Mouse (Mus musculus): ENCODE data around the gene Pnmal1. TPM values are rescaled to one million over a fixed set of nuclear protein-coding genes. Genes with fewer than 3 reads are reported as not detected.

Gene Pnmal1
- total RNA-seq, 2 experiments from 2014 or later: 59.8 to 62.2 TPM

DNA sequence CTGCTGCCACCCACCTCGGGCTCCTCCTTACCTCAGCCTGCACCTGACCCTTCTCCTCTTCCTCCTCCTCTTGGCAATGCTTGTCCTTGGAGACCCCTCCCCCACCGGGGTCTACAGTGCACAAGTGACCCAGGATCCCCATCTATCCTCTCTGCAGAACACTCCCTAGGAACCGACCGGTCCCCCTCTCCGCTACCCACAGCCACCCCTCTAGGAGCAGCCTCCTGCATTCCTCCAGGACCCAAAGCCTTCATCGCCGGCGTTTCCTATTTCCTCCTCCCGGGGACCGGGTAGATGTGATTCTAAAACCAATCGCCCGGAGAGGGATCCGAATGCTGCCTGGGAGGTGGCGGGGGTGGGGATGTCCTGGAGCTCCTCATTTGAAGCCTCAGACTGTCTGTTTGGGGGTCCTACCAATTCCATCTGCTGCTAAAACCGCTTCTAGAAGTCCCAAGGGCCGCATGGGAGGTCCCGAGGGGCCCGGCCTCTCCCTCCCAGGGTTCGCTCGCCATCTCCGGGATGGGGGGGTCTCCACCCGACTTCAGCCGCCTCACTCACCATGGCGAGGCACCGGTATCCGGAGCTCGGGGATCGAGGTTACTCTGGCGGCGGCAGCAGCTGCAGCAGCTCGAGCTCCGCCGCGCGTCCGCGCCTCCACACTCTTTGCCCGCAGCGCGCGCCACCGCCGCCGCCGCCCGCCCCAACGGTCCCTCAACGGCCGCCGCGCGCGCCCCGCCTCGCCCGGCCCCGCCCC, 36.0 kb upstream of the Pnmal1 start:
- peak; percentile 53 to 64 for DNase-seq (ENCODE audit: low spot score in 2 of 2)

DNA sequence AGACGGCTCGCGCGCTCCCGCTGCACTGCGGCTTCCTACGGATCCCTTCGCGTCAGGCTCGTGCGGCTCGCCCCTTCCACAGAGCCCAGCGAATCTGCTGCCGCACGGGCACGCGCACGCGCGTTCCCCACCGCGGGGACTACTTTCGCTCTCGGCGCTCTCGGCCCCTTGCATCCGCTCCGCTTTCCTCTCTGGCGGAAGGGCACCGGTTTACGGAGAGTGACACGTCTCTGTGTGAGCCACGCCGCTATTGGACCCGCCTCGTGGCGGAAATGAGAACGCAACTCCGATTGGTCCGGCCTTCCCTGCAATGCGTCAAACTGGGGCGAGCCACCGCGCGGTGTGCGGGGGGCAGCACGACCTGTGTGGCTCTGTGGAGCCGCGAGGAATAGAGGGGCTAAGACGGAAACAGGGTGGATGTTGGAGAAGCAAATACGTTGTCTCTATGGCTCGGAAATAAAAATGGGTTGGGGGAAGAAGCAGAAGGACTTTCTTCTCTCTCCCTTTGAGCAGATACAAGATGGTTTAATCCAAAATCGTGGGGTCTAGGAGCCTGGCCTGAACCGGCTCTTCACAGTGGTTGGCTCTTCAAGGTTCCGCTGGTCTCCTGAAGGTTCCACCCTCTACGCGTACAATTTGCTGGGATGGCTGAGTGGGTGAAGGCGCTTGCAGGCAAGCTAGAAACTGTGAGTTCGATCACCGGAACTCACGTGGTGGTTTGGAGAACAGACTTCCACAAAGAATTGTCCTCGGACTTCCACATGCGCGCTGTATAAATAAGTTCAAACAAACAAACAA, 35.2 kb upstream of the Pnmal1 start, which contains the start of gene Calm3:
Gene Calm3, minus strand, starts transcription at position 78 of the 798 bp plus-strand sequence.
- peak; percentile 100 for DNase-seq (ENCODE audit: low spot score in 2 of 2)

DNA sequence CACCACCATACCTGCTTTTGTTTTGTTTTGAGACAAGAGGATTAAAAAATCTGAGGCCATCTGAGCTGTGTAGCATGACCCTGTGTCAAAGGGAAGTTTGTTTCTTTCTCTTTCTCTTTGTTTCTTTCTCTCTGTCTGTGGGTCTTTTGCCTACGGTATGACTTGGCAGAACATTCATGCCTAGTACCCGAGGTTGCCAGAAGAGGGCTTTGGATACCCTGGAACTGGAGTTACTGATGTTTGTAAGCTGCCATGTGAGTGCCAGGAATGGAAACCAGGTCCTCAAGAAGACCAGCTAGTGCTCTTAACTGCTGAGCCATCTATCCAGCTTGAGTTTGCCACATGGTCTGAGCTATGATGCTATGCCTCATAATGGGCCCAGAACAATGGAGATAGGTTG, 31.1 kb upstream of the Pnmal1 start:
- no peak for DNase-seq (ENCODE audit: low spot score in 2 of 2)

DNA sequence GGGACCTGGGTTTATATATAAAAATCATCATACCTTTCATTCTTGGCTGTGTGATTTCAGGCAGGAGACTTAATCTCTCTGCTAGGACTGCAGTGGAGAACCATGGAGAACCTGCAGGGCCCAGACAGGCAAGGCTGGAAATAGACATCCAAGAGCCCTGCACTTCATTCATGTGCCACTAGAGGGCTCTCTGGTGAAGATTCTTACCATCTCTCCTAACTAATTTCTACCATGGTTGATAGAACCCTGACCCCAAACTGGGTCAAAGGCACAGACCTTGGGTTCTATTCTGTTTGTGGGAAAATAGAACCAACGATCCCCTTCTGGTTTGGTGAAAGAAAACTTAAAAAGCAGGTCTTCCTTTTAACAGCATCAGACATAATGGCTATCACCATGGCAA, 28.6 kb upstream of the Pnmal1 start:
- DNase-seq (ENCODE audit: low spot score in 2 of 2): peak; percentile 80 to 83

DNA sequence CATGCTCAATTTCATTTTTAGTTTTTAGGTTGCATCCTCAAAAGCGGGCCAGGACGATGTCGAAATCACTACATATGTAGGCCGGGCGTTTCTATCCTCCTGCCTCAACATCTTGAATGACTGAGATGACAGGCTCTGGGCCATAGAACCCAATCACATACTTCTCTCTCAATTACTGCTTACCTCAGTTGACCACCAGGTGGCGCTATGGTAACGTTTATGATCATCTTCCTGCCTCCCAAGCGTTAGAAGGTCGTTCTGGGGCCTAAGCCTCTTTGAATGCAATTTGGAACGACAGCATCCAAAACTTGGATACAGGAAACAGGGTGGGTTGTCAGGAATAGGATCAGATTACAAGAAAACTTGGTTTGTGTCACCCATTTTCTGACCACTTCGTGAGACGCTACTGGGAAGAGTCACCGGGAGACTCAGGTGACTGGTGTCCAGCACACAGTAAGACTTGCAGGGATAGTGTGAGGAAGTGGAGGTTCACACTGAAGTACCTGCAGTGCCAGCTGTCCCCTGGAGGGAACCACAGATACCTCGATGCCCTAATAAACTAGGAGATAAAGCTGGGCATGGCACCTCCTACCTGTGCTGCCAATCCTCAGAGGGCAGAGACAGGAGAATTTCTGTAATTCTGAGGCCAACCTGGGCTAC, 27.4 kb upstream of the Pnmal1 start:
- DNase-seq (ENCODE audit: low spot score in 2 of 2): peak; percentile 94 to 95

DNA sequence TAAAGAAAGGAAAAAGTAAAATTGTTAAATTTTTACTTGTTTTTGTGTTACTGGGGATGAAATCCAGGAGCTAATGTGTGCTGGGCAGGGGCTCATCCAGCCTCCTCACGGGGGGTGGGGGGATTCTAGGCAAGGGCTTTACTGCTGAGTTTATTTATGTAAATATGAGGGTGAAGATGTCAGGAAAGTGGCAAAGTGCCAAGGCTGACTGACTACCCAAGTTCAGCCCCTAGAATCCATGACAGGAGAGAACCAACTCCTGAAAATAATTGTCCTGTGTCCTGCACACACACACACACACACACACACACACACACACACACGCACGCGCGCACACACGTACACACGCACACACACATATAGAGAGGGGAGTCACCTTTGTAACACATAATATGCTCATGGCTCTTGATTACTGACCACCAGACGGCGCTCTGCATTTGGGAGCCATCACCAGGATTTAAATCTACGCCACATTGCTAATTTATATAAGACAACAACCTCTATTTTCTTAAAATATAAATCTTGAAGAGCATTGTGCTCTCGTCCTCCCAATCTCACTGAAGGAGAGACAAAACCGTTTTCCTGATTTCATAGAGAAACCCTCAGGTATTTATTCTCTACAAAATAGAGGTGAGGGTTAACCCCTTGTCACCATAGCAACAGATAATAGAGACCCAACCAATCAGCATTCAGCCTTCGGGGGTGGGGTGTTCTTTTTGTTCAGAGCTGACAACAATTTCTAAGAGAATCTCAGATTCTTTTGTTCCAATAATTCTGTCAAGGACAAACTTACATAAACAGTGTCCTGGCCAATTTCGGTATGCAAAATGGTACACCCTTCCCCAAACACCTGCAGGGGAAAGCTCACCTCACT, 26.5 kb upstream of the Pnmal1 start:
- peak; percentile 69 to 74 for DNase-seq (ENCODE audit: low spot score in 2 of 2)

DNA sequence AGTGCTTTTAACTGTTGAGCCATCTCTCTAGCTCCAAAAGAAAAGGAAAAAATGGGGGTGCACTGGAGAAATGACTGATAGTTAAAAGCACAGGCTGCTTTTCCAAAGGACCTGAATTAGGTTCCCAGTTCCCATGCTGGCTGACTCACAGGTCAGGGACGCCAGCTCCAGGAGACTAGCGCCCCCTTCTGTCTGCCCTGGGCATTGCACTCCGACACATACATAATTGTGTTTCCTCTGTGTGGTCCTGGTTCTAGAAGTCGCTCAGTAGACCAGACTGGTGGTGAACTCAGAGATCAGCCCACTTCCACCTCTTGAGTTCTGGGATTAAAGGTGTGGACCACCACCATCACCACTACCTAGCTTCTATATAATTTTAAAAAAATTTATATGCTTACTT, 22.2 kb upstream of the Pnmal1 start:
- DNase-seq (ENCODE audit: low spot score in 2 of 2): peak in 1 of 2 experiments; percentile 50

DNA sequence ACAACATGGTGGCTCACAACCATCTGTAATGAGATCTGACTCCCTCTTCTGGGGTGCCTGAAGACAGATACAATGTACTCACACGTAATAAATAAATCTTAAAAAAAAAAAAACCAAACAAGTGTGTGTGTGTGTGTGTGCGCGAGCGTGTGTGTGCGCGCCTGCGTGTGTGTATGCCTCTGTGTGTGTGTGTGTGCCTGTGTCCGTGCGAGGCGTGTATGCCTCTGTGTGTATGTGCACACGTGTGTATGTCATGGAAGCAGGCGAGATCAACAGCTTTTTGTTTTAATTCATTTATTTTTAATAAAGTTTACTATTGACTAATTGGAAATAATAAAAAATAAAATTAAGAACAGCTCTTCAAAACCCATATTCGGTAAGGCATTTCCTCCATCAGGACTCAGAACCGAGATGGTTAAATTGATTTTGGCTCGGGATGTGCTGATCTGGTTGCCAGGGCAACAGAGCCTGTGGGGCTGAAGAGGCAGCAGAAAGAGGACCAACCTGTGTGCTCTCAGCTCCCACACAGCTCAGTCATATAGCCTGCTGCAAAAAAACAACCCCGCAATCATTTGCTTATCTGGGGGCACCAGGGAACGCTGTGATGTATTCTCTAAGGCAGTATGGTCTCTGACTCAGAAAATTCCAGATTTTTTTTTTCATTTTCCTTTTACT, 21.2 kb upstream of the Pnmal1 start:
- peak in 1 of 2 experiments; percentile 71 for DNase-seq (ENCODE audit: low spot score in 2 of 2)

DNA sequence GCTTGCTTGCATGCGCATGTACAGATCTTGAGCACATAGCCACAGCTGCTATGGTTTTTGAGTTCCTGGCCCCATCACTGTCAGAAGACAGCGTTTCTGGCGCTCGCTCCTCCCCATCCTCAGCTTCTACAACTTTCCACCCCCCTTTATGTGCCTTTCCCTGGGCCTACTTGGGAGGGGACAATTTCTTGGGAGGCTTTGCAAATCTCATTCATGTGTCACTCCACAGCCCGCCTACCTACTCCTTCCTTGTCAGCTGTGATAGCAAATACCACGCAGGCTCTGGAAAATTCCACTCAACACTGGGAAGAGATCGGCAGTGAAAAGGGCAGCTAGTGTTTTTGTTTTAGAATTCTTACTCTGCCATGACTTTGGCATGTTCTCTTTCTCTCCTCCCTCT, 19.2 kb upstream of the Pnmal1 start:
- peak in 1 of 2 experiments; percentile 39 for DNase-seq (ENCODE audit: low spot score in 2 of 2)

DNA sequence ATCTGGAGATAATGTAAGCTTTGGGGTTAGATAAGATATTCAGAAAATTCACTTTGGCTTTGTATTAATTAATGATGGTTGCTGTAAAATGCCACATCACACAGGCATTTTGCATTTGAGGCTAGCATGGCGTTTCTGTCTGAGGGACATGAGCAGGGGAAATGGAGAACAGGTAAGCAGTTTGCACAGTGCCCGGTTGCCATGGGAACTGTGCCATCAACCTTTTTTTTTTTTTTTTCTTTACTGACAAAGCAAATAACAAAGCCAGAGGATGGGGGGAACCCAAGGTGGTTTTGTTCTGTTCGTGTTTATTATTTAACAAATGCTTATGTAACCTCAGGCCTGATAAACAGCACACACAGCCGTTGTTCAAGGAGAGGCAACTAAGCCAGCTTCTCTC, 16.6 kb upstream of the Pnmal1 start:
- no peak for DNase-seq (ENCODE audit: low spot score in 2 of 2)

DNA sequence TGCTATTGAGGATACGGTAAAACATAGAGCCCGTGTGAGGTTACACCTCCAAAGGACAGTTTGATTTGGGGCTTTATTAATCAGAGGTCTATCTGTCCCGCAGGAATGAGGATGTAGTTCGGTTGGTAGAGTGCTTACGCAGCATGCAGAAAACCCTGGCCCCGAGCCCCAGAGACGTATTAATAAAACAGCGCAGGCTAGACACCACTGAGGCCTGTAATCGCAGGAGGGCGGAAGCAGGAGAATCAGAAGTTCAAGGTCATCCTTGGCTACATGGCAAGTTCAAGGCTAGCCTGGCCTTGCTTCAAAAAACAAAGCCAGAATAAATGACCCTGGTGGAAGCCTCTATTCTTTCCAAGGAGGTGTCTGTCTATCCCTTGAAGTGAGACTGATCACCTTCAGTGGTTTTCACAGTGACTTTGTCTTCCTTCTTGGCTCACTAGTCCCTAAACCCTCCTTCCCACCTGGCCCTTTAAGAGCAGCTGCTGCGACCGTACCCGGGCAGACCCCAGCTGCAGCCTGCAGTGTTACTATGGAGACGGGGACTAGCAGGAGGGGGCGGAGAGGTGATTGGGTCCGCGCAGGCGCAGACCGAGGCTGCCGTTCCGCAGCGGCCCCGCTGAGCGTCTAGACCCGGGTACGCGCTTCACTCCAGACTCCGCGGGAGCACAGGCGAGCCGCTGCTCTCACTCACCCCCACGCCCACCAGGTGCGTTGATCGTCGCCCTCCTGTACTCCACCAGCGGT, 15.2 kb upstream of the Pnmal1 start, which contains the start of gene Pnmal2:
Gene Pnmal2, plus strand, starts transcription at position 622 of the 747 bp plus-strand sequence.
- DNase-seq (ENCODE audit: low spot score in 2 of 2): peak; percentile 89 to 93

DNA sequence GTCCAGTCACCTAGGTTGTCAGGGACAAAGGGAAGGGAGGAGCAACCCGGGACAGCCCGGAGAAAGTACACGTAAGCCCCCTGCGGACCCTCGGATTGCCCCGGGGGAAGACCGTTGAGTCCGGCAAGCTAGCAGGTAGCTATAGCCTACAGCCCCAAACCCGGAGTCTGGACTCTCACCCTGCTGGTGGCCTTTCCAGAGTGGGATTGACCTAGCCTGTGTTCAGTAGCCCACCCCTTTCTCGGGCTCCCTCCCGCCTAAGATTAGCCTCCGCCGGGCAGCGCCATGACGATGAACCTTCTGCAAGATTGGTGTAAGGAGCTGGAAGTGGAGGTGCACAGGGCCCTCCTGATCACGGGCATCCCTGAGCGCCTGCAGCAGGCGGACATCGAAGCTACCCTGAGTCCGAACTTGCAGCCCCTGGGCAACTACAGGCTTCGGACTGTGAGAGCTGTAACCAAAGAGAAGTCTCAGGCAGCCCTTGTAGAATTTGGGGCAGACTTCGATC, 14.6 kb upstream of the Pnmal1 start:
- DNase-seq (ENCODE audit: low spot score in 2 of 2): peak in 1 of 2 experiments; percentile 57

DNA sequence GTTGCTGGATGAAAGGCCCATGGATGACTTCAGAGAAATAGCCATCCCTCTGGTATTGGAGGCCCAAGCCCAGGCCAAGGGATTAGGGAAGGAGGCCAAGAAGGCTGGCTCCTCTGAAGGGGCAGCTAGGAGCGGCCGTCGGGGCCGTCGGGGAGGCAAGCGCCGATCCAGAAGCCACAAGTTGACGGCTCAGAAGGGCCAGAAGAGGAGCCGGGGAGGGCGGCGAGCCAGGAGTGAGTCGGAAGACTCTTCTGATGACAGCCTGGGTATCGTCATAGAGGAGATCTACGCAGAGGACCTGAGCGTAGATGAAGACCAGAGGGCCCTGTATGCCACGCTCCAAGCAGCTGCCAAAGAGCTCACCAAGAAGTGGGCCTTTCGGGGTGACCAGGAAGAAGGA, 14.1 kb upstream of the Pnmal1 start:
- DNase-seq (ENCODE audit: low spot score in 2 of 2): peak in 1 of 2 experiments; percentile 58

DNA sequence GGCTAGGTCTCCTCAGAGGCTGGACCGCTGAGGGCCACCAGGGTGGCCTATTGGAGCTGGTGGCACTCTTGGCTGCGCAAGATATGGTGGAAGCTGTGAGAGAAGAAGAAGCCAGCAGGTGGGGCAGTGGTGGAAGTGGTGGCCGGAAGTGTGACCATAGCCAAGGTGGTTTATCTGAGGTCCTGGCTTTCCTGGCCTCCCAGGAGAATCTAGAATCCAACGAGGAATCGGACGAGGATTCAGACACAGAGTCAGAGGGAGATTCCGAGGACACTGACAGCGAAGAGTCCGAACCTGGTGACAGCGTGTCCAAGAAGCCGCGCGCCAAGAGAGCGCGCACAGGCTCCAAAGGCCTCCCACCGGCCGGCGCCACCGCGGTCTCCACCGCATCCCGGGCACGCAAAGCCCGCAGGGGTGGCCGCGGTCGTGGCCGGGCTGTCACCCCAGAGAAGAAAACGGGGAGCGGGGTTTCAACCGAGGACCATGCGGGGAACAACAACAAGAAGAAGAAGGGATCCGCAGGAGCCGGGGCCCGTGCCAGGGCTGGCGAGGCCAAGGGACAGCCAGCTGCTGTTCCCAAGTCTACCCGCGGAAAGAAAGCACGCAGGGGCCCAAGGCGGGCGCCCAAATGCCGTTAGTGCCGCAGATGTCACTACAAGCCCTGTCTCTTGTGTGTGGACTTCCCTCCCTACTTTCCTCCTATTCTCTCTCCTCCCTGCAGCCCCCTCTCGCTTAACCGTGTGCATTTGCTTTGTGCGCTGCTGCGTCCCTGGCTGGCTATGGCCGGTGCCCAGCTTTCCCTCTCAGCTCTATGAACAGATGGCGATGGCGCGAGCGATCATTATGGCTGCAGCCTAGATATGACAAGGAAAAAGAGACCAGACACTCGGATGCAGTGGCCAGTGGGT, 12.8 kb upstream of the Pnmal1 start:
- DNase-seq (ENCODE audit: low spot score in 2 of 2): no peak

DNA sequence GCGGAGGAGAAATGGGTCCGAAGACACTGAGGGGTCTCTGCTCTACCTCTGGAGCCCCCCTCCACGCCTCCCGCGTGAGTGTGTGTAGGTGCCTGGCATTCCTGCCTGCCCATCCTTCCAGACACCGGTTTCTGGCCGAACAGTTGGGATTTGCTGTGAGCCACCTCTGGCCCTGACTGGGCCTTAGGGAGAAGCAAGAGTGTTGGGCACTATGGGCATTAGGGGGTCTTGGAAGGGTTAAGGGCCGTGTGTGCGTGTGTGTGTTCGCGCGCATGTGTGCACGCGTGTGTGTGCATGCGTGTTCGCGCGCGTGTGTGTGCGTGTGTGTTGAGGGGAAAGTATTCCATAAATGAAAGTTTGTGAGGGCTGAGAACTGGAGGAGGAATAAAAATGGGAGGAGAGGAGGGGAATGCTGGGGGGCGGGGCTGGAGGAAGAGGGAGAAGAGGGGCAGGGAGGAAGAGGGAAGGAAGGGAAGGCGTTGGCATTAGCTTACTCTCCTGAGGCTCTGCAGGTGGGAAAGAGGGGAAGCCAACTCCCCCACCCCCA, 12.1 kb upstream of the Pnmal1 start:
- DNase-seq (ENCODE audit: low spot score in 2 of 2): no peak

DNA sequence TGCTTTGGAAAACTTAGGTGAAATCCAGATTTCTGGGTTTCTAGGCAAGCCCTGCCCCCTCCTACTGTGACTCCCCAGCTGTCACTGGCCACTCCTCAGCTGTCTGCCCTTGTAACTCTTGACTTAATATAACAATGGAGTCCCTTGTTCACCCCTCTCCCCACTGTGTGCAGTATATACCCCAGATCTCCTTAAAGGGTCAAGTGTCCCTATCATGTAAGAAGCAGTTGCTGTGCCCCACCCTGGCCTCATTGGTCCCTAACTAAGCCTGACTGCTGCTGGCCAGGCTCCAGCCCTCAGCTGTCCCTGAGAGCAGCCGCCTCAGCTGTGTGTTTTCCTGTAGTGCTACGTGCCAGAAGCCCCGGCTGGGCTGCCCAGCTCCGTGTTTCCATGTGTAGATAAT, 11.5 kb upstream of the Pnmal1 start:
- no peak for DNase-seq (ENCODE audit: low spot score in 2 of 2)

DNA sequence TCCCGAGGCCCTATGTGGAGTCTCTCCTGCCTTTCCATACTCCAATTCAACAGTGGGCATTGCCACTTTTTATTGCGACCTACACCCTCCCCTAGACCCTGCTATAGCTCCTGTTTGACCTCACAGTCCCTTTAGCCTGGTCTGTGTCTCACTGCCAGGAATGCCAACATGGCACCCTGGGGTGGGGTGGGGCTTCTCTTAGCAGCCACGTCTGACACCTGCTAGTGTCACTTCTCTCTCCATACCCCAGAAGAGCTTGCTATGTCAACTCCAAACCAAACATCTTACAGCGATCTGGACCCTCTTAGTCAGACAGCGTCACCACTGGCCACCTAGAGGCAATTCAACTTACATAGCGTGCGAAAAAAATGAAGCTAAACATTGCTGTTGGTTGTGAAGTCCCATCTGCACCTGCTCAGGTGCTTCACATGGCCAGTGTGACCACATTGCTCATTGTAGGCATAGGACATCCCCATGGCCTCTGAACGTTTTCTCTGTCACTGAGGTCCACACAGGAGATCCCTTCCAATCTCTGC, 10.5 kb upstream of the Pnmal1 start:
- no peak for DNase-seq (ENCODE audit: low spot score in 2 of 2)
